In genomic region chr4:86957576-86958411, GRCm38 (mm10) we compare ENCODE assay signal across 7 mouse cellular contexts.
A peak's percentile ranks its signal among the peaks of the same experiment; 100 is the strongest.
DNase-seq lines count a peak whose midpoint lies in the region; ATAC-seq and TF ChIP-seq lines count a peak whose summit lies in the region.

No protein-coding gene starts in this region.

- no peak overlapping the region for H3K27ac ChIP-seq in bone marrow macrophage, adult 2 months (ENCODE audit: insufficient read depth, low read depth, low read length)
- no peak overlapping the region for H3K27ac ChIP-seq in embryonic facial prominence, embryonic 14.5 days (replicated peaks; ENCODE audit: low read depth, low read length)
- H3K27ac ChIP-seq in heart, embryonic 15.5 days = no peak overlapping the region
- no peak overlapping the region for H3K27ac ChIP-seq in lung, postnatal 0 days (ENCODE audit: low read length)

- TF ChIP-seq CTCF in bone marrow macrophage, adult 2 months (IDR thresholded peaks at IDR 0.05; ENCODE audit: low read depth, low read length) = peak; percentile 68
- TF ChIP-seq CTCF in lung, postnatal 0 days (IDR thresholded peaks at IDR 0.05) = peak; percentile 82

- 39% methylated on average over 14 of the region's 14 CpGs for whole genome bisulfite sequencing in embryonic facial prominence, embryonic 14.5 days
- WGBS in heart, embryonic 15.5 days = 33% methylated on average over 14 of the region's 14 CpGs
- 39% methylated on average over 14 of the region's 14 CpGs for WGBS in lung, postnatal 0 days

- H3K36me3 ChIP-seq in embryonic facial prominence, embryonic 14.5 days (ENCODE audit: control insufficient read depth, insufficient read depth, low read length) = no peaks in the 10 kb centered on the region
- no peaks in the 10 kb centered on the region for H3K36me3 ChIP-seq in heart, embryonic 15.5 days
- no peaks in the 10 kb centered on the region for H3K36me3 ChIP-seq in lung, postnatal 0 days (ENCODE audit: insufficient read depth, low read length)

- no peak for TF ChIP-seq EP300 in lung, postnatal 0 days (IDR thresholded peaks at IDR 0.05)

- peak; percentile 22 for DNase-seq in MEL-GATA-1-ER (ENCODE audit: extremely low read depth, low read depth)
- DNase-seq in embryonic facial prominence, embryonic 14.5 days (ENCODE audit: low spot score) = peak; percentile 70
- peak; percentile 75 to 85 for DNase-seq in layer of hippocampus, adult 18-20 months (ENCODE audit: low spot score in 2 of 2)
- DNase-seq in lung, postnatal 0 days (ENCODE audit: low spot score) = peak; percentile 60
- peak; percentile 76 to 86 for DNase-seq in right cerebral cortex, adult 2 months (ENCODE audit: low spot score in 2 of 2)

- no peak overlapping the region for H3K4me3 ChIP-seq in bone marrow macrophage, adult 2 months (ENCODE audit: insufficient read depth, low read length)
- H3K4me3 ChIP-seq in embryonic facial prominence, embryonic 14.5 days (ENCODE audit: low read depth, low read length) = no peak overlapping the region
- no peak overlapping the region for H3K4me3 ChIP-seq in heart, embryonic 15.5 days
- no peak overlapping the region for H3K4me3 ChIP-seq in lung, postnatal 0 days (ENCODE audit: low read depth, low read length)

- ATAC-seq in embryonic facial prominence, embryonic 14.5 days (ENCODE audit: low read depth) = peak; percentile 50; the same call in 1 of the 2 replicates
- 0 out of 2 replicates have a peak, but pooled peaks have one; percentile 50 for ATAC-seq in heart, embryonic 15.5 days (replicated peaks; ENCODE audit: insufficient number of reproducible peaks, insufficient read depth, low FRiP score, low read depth)
- no peak for ATAC-seq in lung, postnatal 0 days

- H3K9ac ChIP-seq in embryonic facial prominence, embryonic 14.5 days (ENCODE audit: low read depth, low read length) = no peak overlapping the region
- no peak overlapping the region for H3K9ac ChIP-seq in heart, embryonic 15.5 days
- H3K9ac ChIP-seq in lung, postnatal 0 days (replicated peaks; ENCODE audit: low read depth) = no peak overlapping the region

- peak overlapping the region; percentile 18; the same call in 1 of the 2 replicates for H3K4me2 ChIP-seq in embryonic facial prominence, embryonic 14.5 days (ENCODE audit: low read depth, low read length)
- peak overlapping the region; percentile 30 for H3K4me2 ChIP-seq in heart, embryonic 15.5 days
- no peak overlapping the region for H3K4me2 ChIP-seq in lung, postnatal 0 days (replicated peaks; ENCODE audit: low read depth, low read length)

- H3K27me3 ChIP-seq in embryonic facial prominence, embryonic 14.5 days (replicated peaks; ENCODE audit: control insufficient read depth, insufficient read depth, low read length) = 0 out of 2 replicates have a peak, but pooled peaks cover 3% of the 10 kb centered on the region
- H3K27me3 ChIP-seq in heart, embryonic 15.5 days = no peaks in the 10 kb centered on the region
- H3K27me3 ChIP-seq in lung, postnatal 0 days (replicated peaks; ENCODE audit: insufficient read depth, low read length) = no peaks in the 10 kb centered on the region

- H3K4me1 ChIP-seq in bone marrow macrophage, adult 2 months (ENCODE audit: control insufficient read depth, insufficient read depth, low read length) = no peaks in the 10 kb centered on the region
- H3K4me1 ChIP-seq in embryonic facial prominence, embryonic 14.5 days (ENCODE audit: control insufficient read depth, insufficient read depth, low read length) = 0 out of 2 replicates have a peak, but pooled peaks cover 3% of the 10 kb centered on the region
- peaks cover 15% of the 10 kb centered on the region for H3K4me1 ChIP-seq in heart, embryonic 15.5 days (replicated peaks)
- no peaks in the 10 kb centered on the region for H3K4me1 ChIP-seq in lung, postnatal 0 days (ENCODE audit: insufficient read depth, low read depth, low read length)

- no peak for TF ChIP-seq POLR2A in bone marrow macrophage, adult 2 months (IDR thresholded peaks at IDR 0.05; ENCODE audit: borderline replicate concordance, low read depth, low read length)

- H3K9me3 ChIP-seq in embryonic facial prominence, embryonic 14.5 days (ENCODE audit: control insufficient read depth, low read length) = no peaks in the 10 kb centered on the region
- no peaks in the 10 kb centered on the region for H3K9me3 ChIP-seq in heart, embryonic 15.5 days (replicated peaks)
- no peaks in the 10 kb centered on the region for H3K9me3 ChIP-seq in lung, postnatal 0 days (ENCODE audit: low read length)

Comparison
In these comparisons a context has a peak if more than half of its experiments do, and no peak if none do; other contexts are left out.
1. DNase-seq: peak in every context shown above with its lines; median percentile 81 in right cerebral cortex, adult 2 months; 80 in layer of hippocampus, adult 18-20 months; 70 in embryonic facial prominence, embryonic 14.5 days; 60 in lung, postnatal 0 days; 22 in MEL-GATA-1-ER.